Mouse (Mus musculus) megakaryocyte, embryonic 14.5 days (primary cell): ENCODE results near the gene Gpr75.

Experiments used
- FLI1 ChIP-seq: IDR thresholded peaks from 2 replicates; pipeline ENCODE4 v1.6.1; 2012; ENCODE audit warnings: low read length, inconsistent platforms, mixed read lengths
- GATA1 ChIP-seq: IDR thresholded peaks from 3 replicates; pipeline ENCODE4 v1.6.1; 2012; ENCODE audit warnings: mixed read lengths, low read length, inconsistent platforms, borderline replicate concordance

- TF ChIP-seq GATA1 = no peak
- TF ChIP-seq FLI1 = no peak
Measured at GRCm38 (mm10) chr11:30872425-30872824, 12.7 kb upstream of the Gpr75 start.
